8 mouse cellular contexts compared by ENCODE assay signal in the genomic region with DNA sequence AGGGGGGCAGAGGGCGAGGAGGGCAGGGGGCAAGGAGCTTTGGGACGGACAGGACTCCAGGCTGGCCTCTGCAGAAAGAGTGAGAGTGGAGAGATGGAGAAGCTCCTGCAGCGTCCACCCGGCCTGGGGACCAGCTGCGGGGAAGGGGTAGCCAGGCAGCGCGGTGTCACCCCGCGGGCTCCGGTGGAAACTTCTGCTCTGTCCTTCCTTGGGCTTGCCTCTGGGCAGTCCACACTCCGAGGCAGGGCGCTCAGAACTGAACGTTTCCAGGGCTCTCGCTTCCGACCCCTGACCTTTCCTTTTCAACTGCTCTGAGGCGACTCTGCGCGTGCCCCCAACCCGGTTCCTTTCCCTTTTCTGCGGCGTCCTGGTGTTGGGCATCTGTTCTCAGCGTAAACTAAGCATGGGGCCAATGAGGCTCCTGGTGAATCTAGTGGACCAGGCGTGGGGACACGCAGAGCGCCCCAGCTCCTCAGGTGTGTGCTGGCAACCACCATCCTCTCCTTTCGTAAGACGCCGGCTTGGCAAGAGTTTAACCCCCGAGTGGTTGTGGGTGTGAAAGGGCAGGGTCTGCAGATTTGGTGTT. TPM values are rescaled to one million over a fixed set of nuclear protein-coding genes. Genes with fewer than 3 reads are reported as not detected.
DNase-seq lines count a peak whose midpoint lies in the region; ATAC-seq and TF ChIP-seq lines count a peak whose summit lies in the region.

No protein-coding gene starts in this region.

- H3K9ac ChIP-seq in heart, adult 2 months (ENCODE audit: low read depth, low read length), result peak overlapping the region; percentile 69
- H3K9ac ChIP-seq in kidney, postnatal 0 days (ENCODE audit: low read depth, low read length), result peak overlapping the region; percentile 61

- TF ChIP-seq POLR2A in heart, adult 2 months (IDR thresholded peaks at IDR 0.05; ENCODE audit: insufficient read depth, low read depth, low read length), result no peak

- 4% methylated on average over 29 of the region's 29 CpGs for WGBS in heart, adult 2 months
- 3% methylated on average over 25 of the region's 29 CpGs for WGBS in kidney, postnatal 0 days

- H3K9me3 ChIP-seq in kidney, postnatal 0 days (replicated peaks; ENCODE audit: low read length), result no peaks in the 10 kb centered on the region

- H3K4me1 ChIP-seq in heart, adult 2 months (ENCODE audit: control insufficient read depth, insufficient read depth, low read length), result no peaks in the 10 kb centered on the region
- no peaks in the 10 kb centered on the region; the same call in 1 of the 2 replicates for H3K4me1 ChIP-seq in kidney, postnatal 0 days (replicated peaks; ENCODE audit: insufficient read depth, low read length)

- peaks cover 1% of the 10 kb centered on the region; the same call in 1 of the 2 replicates for H3K36me3 ChIP-seq in heart, adult 2 months (ENCODE audit: control insufficient read depth, insufficient read depth, low read length)
- H3K36me3 ChIP-seq in kidney, postnatal 0 days (ENCODE audit: insufficient read depth, low read length), result peaks cover 23% of the 10 kb centered on the region

- TF ChIP-seq CTCF in heart, adult 2 months (IDR thresholded peaks at IDR 0.05), result no peak
- TF ChIP-seq CTCF in kidney, postnatal 0 days (IDR thresholded peaks at IDR 0.05; ENCODE audit: low read depth), result no peak

- no peak overlapping the region for H3K27ac ChIP-seq in heart, adult 2 months
- H3K27ac ChIP-seq in kidney, postnatal 0 days, result no peak overlapping the region

- peak overlapping the region; percentile 57 for H3K4me3 ChIP-seq in heart, adult 2 months
- H3K4me3 ChIP-seq in kidney, postnatal 0 days (replicated peaks; ENCODE audit: low read depth, low read length), result peak overlapping the region; percentile 47

- TF ChIP-seq EP300 in heart, adult 2 months (IDR thresholded peaks at IDR 0.05; ENCODE audit: insufficient read depth, low read depth, low read length), result no peak

- peak overlapping the region; percentile 95 for H3K4me2 ChIP-seq in kidney, postnatal 0 days (ENCODE audit: low read length)

- H3K27me3 ChIP-seq in heart, adult 2 months (ENCODE audit: control insufficient read depth, insufficient read depth, low read length), result no peaks in the 10 kb centered on the region
- no peaks in the 10 kb centered on the region for H3K27me3 ChIP-seq in kidney, postnatal 0 days (ENCODE audit: insufficient read depth, low read length)

- ATAC-seq in kidney, postnatal 0 days (replicated peaks; ENCODE audit: low FRiP score, low read depth), result peak; percentile 38
- peak; percentile 46 for ATAC-seq in megakaryocyte progenitor cell, adult 5-6 weeks (replicated peaks; ENCODE audit: poor library complexity)

- H3K79me2 ChIP-seq in heart, adult 2 months (replicated peaks; ENCODE audit: control insufficient read depth, insufficient read depth, low read length), result no peaks in the 10 kb centered on the region

- intact Hi-C loops in heart, adult 2 months (cut with DNase I), result no loop called here

- peak; percentile 30 to 36 for DNase-seq in right cerebral cortex, postnatal 10 days (ENCODE audit: low spot score in 2 of 2)
- no peak for DNase-seq in right cerebral cortex, adult 18-20 months
- DNase-seq in cerebellum, postnatal 10 days, result peak; percentile 45 to 50
- peak; percentile 27 to 48 for DNase-seq in heart, adult 2 months
- peak; percentile 27 for DNase-seq in kidney, postnatal 0 days (ENCODE audit: low spot score)
- peak; percentile 56 for DNase-seq in testis, postnatal 10 days (ENCODE audit: low spot score)
- DNase-seq in adipocyte (ENCODE audit: low spot score), result no peak

RNA-seq across cellular contexts. Expression of a gene that starts 0.5 kb away (rescaled TPM):
- total RNA-seq in heart, adult 2 months (2021), result under 1 TPM; 0.81 to 0.86 TPM
- polyA plus RNA-seq in heart, adult 2 months (2012; rRNA removed), result 1.6 and 1.7 TPM in 2 replicates
- 0.89 and 0.96 TPM in 2 replicates for polyA plus RNA-seq in kidney, postnatal 0 days (2015; fragmentation: Nextera tagmentation; extraction: Ambion mirVana)
- 0.12 TPM in 1 of 2 replicates, not detected in the other for total RNA-seq in megakaryocyte progenitor cell, adult 5-6 weeks (2015)
- 0.12 TPM in 1 of 2 replicates, not detected in the other for total RNA-seq in megakaryocyte progenitor cell, adult 5-6 weeks (2017)

RNA-seq across cellular contexts. Expression of a gene that starts 37.8 kb away (rescaled TPM):
- 10 to 100 TPM; 11.3 to 14.5 TPM for total RNA-seq in heart, adult 2 months (2021)
- 16.6 and 24.0 TPM in 2 replicates for polyA plus RNA-seq in heart, adult 2 months (2012; rRNA removed)
- polyA plus RNA-seq in kidney, postnatal 0 days (2015; fragmentation: Nextera tagmentation; extraction: Ambion mirVana), result 44.2 and 52.7 TPM in 2 replicates
- total RNA-seq in megakaryocyte progenitor cell, adult 5-6 weeks (2015), result 80.6 and 99.0 TPM in 2 replicates
- total RNA-seq in megakaryocyte progenitor cell, adult 5-6 weeks (2017), result 108 and 140 TPM in 2 replicates

Comparison
In these comparisons a context has a peak if more than half of its experiments do, and no peak if none do; other contexts are left out.
1. DNase-seq: peak in right cerebral cortex, postnatal 10 days (2 of 2), cerebellum, postnatal 10 days (2 of 2), heart, adult 2 months (2 of 2), kidney, postnatal 0 days (single experiment) and testis, postnatal 10 days (single experiment); none in right cerebral cortex, adult 18-20 months (single experiment) and adipocyte (single experiment).
2. RNA of a gene that starts 37.8 kb away (total RNA-seq): 80.6 to 140 TPM in megakaryocyte progenitor cell, adult 5-6 weeks; 11.3 to 14.5 TPM in heart, adult 2 months; every median in the first group is over 4 times any median in the second.